Mouse (Mus musculus): ENCODE measurements around the gene Osbpl7.

Osbpl7 gene

DNA sequence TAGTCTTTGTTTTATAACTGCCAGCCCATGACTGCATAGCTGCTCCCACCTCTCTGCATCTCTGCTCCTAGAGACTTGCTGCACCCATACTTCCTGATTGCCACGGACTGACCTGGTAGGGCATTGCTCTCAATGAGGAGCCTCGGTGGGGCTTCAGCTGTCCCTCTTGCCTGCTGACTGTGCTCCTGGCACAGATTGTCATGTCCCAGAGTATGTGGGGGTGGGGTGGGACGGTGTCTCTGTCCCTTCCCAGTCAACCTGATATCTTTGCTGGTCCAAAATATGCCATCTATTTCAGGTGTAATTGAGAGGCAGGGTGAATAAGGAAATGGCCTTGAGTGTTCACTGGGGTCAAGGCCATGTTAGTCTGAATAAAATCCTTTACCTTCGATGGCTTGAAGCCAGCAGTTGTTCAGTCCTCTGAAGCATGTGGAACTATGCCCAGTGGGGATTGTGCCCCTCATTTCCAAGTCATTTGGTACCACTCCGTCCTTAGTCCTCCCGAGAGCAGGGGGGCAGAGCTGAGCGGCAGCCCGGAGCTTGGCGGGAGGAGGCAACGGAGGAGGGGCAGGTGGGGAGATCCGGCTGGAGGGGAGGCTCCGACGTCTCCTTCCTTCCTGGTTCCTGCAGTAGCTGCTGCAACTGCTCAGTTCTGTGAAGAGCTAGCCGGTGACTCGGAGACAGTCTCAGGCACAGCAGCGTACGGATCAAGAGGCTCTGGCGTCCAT lies at the start of gene Osbpl7:
Osbpl7 (plus strand) TSS at position 413 of the 728 bp plus-strand sequence.
- DNase-seq (ENCODE audit: low spot score in 2 of 2) = peak; percentile 75 to 80

- DNase-seq (ENCODE audit: low spot score in 2 of 2) = no peak
Observed at GRCm38 (mm10) chr11:97003170-97003569, 47.3 kb upstream of the Osbpl7 start.

GRCm38 (mm10) chr11:97007093-97007794 lies 43.2 kb upstream of the Osbpl7 start:
- DNase-seq (ENCODE audit: low spot score in 2 of 2) = no peak

- no peak for DNase-seq (ENCODE audit: low spot score in 2 of 2)
Observed at GRCm38 (mm10) chr11:97009198-97009790, 41.1 kb upstream of the Osbpl7 start.

DNA sequence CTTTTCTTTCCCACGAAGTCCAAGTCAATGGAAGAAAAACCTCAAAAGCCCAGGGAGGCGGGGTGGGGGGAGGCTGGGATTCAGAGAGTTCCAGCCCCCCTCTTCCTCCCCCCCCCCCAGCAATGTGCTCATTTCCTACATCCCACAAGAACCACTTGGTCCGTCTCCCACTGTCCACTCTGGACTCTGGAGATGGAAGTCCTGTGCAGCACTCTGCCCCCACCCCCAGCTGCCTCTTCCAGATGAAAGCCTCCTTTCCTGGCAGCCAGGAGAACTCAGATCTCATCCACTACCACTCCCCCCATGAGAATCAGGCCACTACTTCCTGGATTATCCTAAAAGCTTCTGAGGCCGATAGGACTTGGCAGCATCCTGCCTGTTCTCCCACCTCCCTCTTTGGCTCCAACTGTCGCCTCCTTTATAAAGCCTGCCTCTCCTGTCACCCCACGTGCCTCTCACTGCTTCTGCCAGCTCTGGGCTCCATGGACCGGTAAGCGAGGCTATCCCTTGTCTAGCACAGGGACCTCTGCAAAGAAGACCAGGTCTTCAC lies 37.2 kb upstream of the Osbpl7 start, which contains the start of gene Sp6:
Sp6 (plus strand) TSS at position 274 of the 550 bp plus-strand sequence.
- DNase-seq (ENCODE audit: low spot score in 2 of 2) = no peak

DNA sequence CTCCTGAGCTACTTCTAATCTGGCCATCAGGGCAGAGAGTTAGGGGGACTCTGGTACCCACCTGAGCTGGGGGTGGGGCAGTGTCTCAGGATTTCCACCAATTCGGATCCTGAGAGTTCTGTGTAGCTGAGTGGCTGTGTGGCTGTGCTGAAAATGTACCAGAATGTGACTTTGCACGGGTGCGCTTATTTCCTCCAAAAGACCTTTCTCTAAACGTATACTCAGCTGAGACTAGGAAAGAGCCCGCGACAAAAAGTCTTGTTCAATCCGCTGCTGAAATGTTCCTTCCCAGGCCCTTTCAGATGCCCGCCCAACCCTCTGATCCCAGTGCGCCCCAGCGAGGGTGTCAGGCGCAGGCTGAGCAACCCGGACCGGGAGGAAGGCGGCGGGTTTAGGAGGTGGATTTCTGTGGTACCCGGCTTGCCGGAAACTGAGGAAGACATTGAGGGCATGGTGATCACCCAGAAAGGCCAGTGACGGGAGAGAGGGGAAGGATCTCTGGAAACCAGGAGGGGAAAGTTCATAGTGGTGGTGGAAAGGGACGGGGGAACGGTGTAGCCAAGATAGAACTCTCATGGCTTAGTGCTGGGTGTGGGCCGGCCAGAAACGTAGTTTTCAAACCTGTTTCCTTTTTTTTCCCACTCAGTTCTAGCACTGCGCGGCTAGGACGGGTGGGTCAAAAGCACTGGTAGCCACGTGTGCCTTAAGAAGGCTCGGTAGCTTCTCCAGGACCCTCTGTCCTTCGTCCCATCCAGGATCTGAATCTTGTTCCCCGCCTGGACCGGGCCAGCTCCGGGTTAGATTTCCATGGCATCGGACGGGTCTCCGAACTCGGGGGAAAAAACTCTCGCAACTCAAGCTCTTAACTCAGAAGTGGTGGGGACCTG lies 32.5 kb upstream of the Osbpl7 start:
- DNase-seq (ENCODE audit: low spot score in 2 of 2) = no peak

DNA sequence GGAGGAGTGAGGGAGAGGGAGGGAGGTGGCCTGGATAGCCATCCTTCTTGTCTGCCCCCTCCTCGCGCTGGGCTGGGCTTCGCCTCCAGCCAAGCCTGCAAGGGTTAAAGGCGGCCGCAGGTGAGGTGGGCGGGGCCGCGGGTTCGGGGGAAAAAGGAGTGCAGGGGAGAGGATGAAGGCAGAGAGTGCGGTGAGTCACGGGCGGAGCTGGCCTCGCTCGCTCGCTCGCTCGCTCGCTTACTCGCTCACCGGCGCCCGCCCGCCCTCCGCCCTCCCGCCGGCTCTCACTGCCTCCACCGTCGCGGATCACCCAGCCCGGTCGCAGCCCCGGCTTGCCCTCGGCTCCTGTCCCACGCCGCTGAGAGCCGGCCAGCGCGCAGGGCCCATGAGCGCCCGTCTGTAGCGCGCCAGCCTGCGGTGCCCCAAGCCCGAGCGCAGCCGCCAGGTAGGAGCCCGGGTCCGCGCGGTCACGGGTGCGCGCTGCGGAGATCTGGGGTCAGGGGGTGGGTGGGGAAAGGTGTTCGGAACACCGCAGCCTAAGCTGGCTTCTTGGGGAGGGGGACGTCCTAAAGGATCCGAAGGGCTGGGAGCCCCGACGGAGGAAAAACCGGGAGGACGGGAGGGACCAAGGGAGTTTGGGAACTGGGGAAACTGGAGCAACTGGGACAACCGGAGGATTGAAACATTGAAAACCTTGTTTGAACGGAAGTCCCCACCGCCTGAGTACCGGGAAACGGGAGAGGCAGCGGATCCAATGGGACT lies 31.7 kb upstream of the Osbpl7 start:
- DNase-seq (ENCODE audit: low spot score in 2 of 2) = peak in 1 of 2 experiments; percentile 21

DNA sequence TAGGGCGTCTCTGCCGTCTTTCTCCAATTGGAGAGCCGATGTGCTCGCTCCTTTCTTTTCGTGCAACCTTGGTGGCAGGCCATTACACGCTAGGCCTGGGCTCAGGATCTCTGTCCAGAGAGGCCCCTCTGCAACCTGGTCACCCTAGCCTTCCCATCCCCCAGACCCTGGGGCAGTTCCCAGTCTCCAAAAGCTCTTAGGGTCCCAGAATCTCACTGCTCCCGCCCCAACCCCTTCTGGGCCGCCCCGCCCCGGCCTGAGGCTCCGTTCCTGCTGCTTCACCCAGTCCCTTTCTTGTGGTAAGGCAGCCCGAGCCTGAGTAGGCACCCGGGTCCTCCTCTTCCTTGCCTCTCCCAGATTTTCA lies 31.1 kb upstream of the Osbpl7 start:
- DNase-seq (ENCODE audit: low spot score in 2 of 2) = no peak

GRCm38 (mm10) chr11:97021121-97021765 lies 29.2 kb upstream of the Osbpl7 start:
- DNase-seq (ENCODE audit: low spot score in 2 of 2) = no peak

- peak; percentile 73 for DNase-seq (ENCODE audit: low spot score in 2 of 2)
Observed at GRCm38 (mm10) chr11:97021873-97022484, 28.4 kb upstream of the Osbpl7 start.

GRCm38 (mm10) chr11:97024977-97025376 lies 25.5 kb upstream of the Osbpl7 start:
- no peak for DNase-seq (ENCODE audit: low spot score in 2 of 2)

- DNase-seq (ENCODE audit: low spot score in 2 of 2) = peak; percentile 86 to 88
Observed at GRCm38 (mm10) chr11:97025721-97026344, 24.6 kb upstream of the Osbpl7 start.

DNA sequence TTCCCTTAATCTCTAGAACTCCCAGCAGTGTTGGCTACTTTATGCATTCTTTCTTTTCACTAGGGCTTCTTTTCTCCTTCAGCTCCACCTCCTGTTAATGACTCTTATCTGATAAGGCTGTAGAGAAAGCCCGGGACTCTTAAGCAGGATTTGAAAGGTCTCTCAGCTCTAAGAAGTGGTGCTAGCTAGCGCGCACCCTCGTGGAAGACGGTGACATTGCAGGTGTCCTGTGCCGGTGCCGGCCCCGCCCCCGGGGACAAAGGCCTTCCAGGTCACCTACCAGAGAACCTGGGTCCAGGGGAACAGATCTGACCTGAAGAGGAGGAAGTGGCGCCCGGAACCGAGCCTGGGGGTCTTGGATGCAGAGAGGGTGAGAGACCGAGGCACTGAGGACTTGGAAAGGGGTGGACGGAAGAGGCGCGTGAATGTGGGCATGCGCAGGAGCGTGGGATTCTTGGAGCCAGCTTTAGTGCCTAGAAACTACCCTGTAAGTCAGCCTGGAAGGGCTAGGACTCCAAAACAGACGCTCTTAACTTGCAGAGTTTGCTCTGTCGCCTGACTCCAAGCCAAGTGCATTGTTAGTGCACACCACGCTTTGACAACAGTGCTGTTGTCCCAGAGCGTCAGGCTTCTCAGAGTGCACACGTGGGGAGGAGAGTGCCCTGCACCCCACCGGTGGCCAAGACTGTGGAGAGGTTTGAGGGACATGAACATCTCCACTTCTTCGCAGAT lies 20.6 kb upstream of the Osbpl7 start, which contains the start of gene Scrn2:
Scrn2 (plus strand) TSS at position 253 of the 732 bp plus-strand sequence.
- peak; percentile 71 to 77 for DNase-seq (ENCODE audit: low spot score in 2 of 2)

- DNase-seq (ENCODE audit: low spot score in 2 of 2) = no peak
Observed at GRCm38 (mm10) chr11:97030426-97030825, 20.0 kb upstream of the Osbpl7 start.

- no peak for DNase-seq (ENCODE audit: low spot score in 2 of 2)
Observed at GRCm38 (mm10) chr11:97031977-97032376, 18.5 kb upstream of the Osbpl7 start.

GRCm38 (mm10) chr11:97032499-97032898 lies 17.9 kb upstream of the Osbpl7 start:
- no peak for DNase-seq (ENCODE audit: low spot score in 2 of 2)

- no peak for DNase-seq (ENCODE audit: low spot score in 2 of 2)
Observed at GRCm38 (mm10) chr11:97033781-97034180, 16.6 kb upstream of the Osbpl7 start.

GRCm38 (mm10) chr11:97036141-97036540 lies 14.3 kb upstream of the Osbpl7 start:
- DNase-seq (ENCODE audit: low spot score in 2 of 2) = no peak
